Mouse (Mus musculus): ENCODE data around the gene Mdfi. TPM values are rescaled to one million over a fixed set of nuclear protein-coding genes. Genes with fewer than 3 reads are reported as not detected.
"Not testable (repeated sequence)": the region's sequence is repeated elsewhere in the genome, so short reads cannot be mapped to it uniquely, and the experiment has no call there.

Gene Mdfi
- polyA plus RNA-seq, 1 experiment, result 0.03 TPM

- Histone ChIP-seq H3K9me3 (ENCODE audit: control insufficient read depth, low read length) (peaks cover 4% of the 10 kb centered on the region; the same call in 1 of the 2 replicates), H3K27me3 (ENCODE audit: control insufficient read depth) (peaks cover 4% of the 10 kb centered on the region; the same call in 1 of the 2 replicates)
- no peak for TF ChIP-seq GATA1 (IDR thresholded peaks at IDR 0.05; ENCODE audit: low read length)
- TF ChIP-seq TAL1 (IDR thresholded peaks at IDR 0.05; ENCODE audit: low read length), result no peak
These were observed 18.8 kb upstream of the Mdfi start for GRCm38 (mm10) chr17:47853336-47853735.

GRCm38 (mm10) chr17:47851798-47852360 lies 17.4 kb upstream of the Mdfi start:
- H3K4me1 ChIP-seq (ENCODE audit: control insufficient read depth); H3K27me3 ChIP-seq (ENCODE audit: control insufficient read depth); H3K9me3 ChIP-seq (ENCODE audit: control insufficient read depth, low read length); H3K36me3 ChIP-seq (ENCODE audit: control insufficient read depth); H3K4me3 ChIP-seq (replicated peaks): not testable (repeated sequence)

More at GRCm38 (mm10) chr17:47853336-47853735, 18.8 kb upstream of the Mdfi start:
- H3K4me3 ChIP-seq (replicated peaks), result no peak overlapping the region
- H3K36me3 ChIP-seq (ENCODE audit: control insufficient read depth), result no peaks in the 10 kb centered on the region
- H3K4me1 ChIP-seq (ENCODE audit: control insufficient read depth), result peaks cover 5% of the 10 kb centered on the region

DNA sequence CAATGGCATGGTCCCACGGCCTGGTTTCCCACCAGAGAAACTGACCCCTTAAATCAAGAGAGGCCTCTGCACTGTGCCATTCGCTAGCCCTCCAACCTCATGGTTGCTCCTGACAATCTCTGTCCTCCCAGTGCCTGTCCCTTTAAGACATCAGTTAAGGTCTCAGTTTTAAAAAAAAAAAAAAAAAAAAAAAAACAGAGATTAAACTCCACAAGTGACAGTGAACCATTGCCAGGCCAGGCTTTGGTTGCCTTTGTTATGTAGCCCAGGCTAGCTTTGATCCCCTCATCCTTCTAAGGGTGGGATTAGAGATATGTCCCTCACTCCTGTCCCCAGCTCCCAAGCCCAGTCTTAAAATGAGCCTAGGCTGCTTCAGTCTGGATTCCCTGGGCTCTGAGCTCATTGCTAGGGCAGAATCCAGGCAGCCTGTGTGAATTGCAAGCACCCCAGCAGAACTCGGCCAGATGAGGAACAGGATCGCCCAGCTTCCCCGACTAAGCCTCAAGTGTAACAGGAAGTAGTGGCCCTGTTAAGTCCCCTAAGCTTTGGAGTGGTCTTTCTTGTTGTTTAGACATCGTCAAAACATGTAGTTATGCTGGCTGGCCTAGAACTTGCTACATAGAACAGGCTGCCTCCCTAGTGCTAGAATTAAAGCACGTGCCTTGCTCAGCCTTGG lies 16.3 kb upstream of the Mdfi start:
- Histone ChIP-seq H3K4me1 (ENCODE audit: control insufficient read depth) (peaks cover 5% of the 10 kb centered on the region), H3K36me3 (ENCODE audit: control insufficient read depth) (no peaks in the 10 kb centered on the region), H3K27me3 (ENCODE audit: control insufficient read depth) (peaks cover 4% of the 10 kb centered on the region; the same call in 1 of the 2 replicates), H3K4me3 (replicated peaks) (no peak overlapping the region), H3K9me3 (ENCODE audit: control insufficient read depth, low read length) (peaks cover 2% of the 10 kb centered on the region; the same call in 1 of the 2 replicates)
- TF ChIP-seq GATA1 (IDR thresholded peaks at IDR 0.05; ENCODE audit: low read length) (no peak), TAL1 (IDR thresholded peaks at IDR 0.05; ENCODE audit: low read length) (no peak)

DNA sequence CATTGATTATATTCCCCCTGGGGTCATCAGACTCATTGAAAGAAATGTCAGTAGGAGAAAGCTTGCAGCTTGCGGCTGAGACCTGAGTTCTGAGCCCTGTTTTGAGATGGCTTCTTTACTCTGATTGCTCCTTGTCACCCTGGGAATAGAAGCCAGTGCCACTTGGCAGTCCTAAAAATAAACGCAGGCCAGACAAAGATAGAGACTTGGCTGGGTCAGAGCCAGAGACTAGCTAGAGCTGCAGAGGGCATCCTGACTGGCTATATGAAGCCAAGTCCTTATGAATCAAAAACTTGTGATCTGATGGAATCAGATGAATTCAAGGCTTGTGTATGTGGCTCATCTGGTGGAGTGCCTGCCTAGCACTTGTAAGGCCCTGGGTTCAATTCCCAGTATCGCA lies 15.5 kb upstream of the Mdfi start:
- Histone ChIP-seq H3K9me3 (ENCODE audit: control insufficient read depth, low read length) (no peaks in the 10 kb centered on the region), H3K36me3 (ENCODE audit: control insufficient read depth) (no peaks in the 10 kb centered on the region), H3K27me3 (ENCODE audit: control insufficient read depth) (peaks cover 4% of the 10 kb centered on the region; the same call in 1 of the 2 replicates), H3K4me1 (ENCODE audit: control insufficient read depth) (peaks cover 5% of the 10 kb centered on the region), H3K4me3 (replicated peaks) (no peak overlapping the region)
- TF ChIP-seq GATA1 (IDR thresholded peaks at IDR 0.05; ENCODE audit: low read length) (no peak), TAL1 (IDR thresholded peaks at IDR 0.05; ENCODE audit: low read length) (no peak)

- Histone ChIP-seq H3K36me3 (ENCODE audit: control insufficient read depth) (no peaks in the 10 kb centered on the region), H3K4me3 (replicated peaks) (no peak overlapping the region), H3K27me3 (ENCODE audit: control insufficient read depth) (peaks cover 4% of the 10 kb centered on the region; the same call in 1 of the 2 replicates), H3K9me3 (ENCODE audit: control insufficient read depth, low read length) (peaks cover 5% of the 10 kb centered on the region), H3K4me1 (ENCODE audit: control insufficient read depth) (peaks cover 5% of the 10 kb centered on the region)
- TF ChIP-seq TAL1 (IDR thresholded peaks at IDR 0.05; ENCODE audit: low read length), result no peak
- no peak for TF ChIP-seq GATA1 (IDR thresholded peaks at IDR 0.05; ENCODE audit: low read length)
These were observed 13.5 kb upstream of the Mdfi start for GRCm38 (mm10) chr17:47847985-47848384.

DNA sequence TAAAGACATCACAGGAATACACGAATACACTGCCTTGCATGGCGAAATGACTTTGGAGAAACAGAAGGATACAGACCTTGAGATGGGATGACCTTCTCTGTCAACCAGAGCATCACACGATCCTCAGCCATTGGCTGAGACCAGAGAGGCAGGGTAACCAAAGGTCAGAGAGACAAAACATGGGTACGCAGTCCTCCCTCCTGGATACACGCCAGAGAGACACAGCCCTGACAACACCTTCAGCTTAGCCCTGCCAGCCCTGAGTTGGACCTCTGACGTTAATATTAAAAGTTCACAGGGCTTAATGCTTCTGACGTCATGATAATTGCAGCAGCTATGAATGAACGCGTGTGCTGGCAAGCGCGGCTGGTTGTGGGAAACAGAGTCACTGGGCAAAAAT lies 11.1 kb upstream of the Mdfi start:
- Histone ChIP-seq H3K4me1 (ENCODE audit: control insufficient read depth) (no peaks in the 10 kb centered on the region), H3K4me3 (replicated peaks) (no peak overlapping the region), H3K36me3 (ENCODE audit: control insufficient read depth) (no peaks in the 10 kb centered on the region), H3K9me3 (ENCODE audit: control insufficient read depth, low read length) (peaks cover 5% of the 10 kb centered on the region), H3K27me3 (ENCODE audit: control insufficient read depth) (no peaks in the 10 kb centered on the region)
- TF ChIP-seq GATA1 (IDR thresholded peaks at IDR 0.05; ENCODE audit: low read length), result no peak
- TF ChIP-seq TAL1 (IDR thresholded peaks at IDR 0.05; ENCODE audit: low read length), result no peak

DNA sequence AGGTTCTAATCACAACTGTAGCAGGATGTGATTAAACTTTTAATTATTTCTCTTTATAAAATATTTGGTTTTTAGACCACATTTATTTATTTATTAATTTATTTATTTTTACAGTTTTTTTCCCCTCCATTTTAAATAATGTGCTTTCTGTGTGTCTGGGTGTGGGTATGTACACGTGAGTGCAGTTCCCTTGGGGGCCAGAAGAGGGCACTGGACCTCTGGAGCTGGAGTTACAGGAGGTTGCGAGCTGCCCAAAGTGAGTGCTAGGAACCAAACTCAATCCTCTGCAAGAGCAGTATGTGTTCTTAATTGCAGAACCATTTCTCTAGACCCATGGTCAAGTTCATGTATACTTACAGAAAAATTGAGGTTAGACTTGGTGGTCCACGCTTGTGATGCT lies 9.0 kb upstream of the Mdfi start:
- Histone ChIP-seq H3K4me3 (replicated peaks) (no peak overlapping the region), H3K36me3 (ENCODE audit: control insufficient read depth) (no peaks in the 10 kb centered on the region), H3K9me3 (ENCODE audit: control insufficient read depth, low read length) (peaks cover 5% of the 10 kb centered on the region), H3K4me1 (ENCODE audit: control insufficient read depth) (no peaks in the 10 kb centered on the region), H3K27me3 (ENCODE audit: control insufficient read depth) (no peaks in the 10 kb centered on the region)
- TF ChIP-seq GATA1 (IDR thresholded peaks at IDR 0.05; ENCODE audit: low read length) (no peak), TAL1 (IDR thresholded peaks at IDR 0.05; ENCODE audit: low read length) (no peak)

- Histone ChIP-seq H3K27me3 (ENCODE audit: control insufficient read depth) (no peaks in the 10 kb centered on the region; the same call in 1 of the 2 replicates), H3K4me1 (ENCODE audit: control insufficient read depth) (no peaks in the 10 kb centered on the region), H3K36me3 (ENCODE audit: control insufficient read depth) (no peaks in the 10 kb centered on the region), H3K9me3 (ENCODE audit: control insufficient read depth, low read length) (peaks cover 5% of the 10 kb centered on the region), H3K4me3 (replicated peaks) (no peak overlapping the region)
- TF ChIP-seq GATA1 (IDR thresholded peaks at IDR 0.05; ENCODE audit: low read length) (no peak), TAL1 (IDR thresholded peaks at IDR 0.05; ENCODE audit: low read length) (no peak)
These were observed 7.6 kb upstream of the Mdfi start for GRCm38 (mm10) chr17:47841931-47842623.

DNA sequence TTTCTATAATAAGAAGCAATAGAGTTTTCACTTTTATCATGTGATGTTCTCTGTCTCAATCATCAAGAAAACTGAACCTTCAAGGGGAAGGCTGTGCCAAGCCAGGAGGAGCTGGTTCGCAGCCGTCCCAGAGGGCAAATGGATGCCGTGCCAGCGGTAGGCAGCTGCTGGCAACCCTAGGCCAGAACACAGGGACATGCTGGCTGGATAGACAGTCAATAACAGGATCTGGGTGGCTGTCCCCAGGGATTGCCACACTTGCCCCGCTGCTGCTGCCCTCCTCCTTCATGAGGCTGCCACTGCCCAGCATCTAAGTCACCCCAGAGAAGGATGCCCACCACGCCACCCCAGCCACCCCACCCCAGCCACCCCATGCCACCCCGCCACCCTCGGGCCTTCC lies 7.0 kb upstream of the Mdfi start:
- no peak overlapping the region for H3K4me3 ChIP-seq (replicated peaks)
- H3K9me3 ChIP-seq (ENCODE audit: control insufficient read depth, low read length), result peaks cover 5% of the 10 kb centered on the region
- no peaks in the 10 kb centered on the region for H3K4me1 ChIP-seq (ENCODE audit: control insufficient read depth)
- H3K36me3 ChIP-seq (ENCODE audit: control insufficient read depth), result no peaks in the 10 kb centered on the region
- TF ChIP-seq GATA1 (IDR thresholded peaks at IDR 0.05; ENCODE audit: low read length) (no peak), TAL1 (IDR thresholded peaks at IDR 0.05; ENCODE audit: low read length) (no peak)
- no peaks in the 10 kb centered on the region; the same call in 1 of the 2 replicates for H3K27me3 ChIP-seq (ENCODE audit: control insufficient read depth)

Measured in erythroblast, embryonic 14.5 days (primary cell).